Comparison of ENCODE assay signal across 8 mouse cellular contexts in genomic region chr3:97767041-97767770, GRCm38 (mm10).
DNase-seq lines count a peak whose midpoint lies in the region; ATAC-seq and TF ChIP-seq lines count a peak whose summit lies in the region.

No protein-coding gene starts in this region.

- no peaks in the 10 kb centered on the region for H3K27me3 ChIP-seq in cerebellum, adult 2 months (ENCODE audit: control insufficient read depth, insufficient read depth, low read length)
- no peaks in the 10 kb centered on the region for H3K27me3 ChIP-seq in limb, embryonic 15.5 days
- no peaks in the 10 kb centered on the region for H3K27me3 ChIP-seq in neural tube, embryonic 13.5 days

- no peak for ATAC-seq in limb, embryonic 15.5 days (ENCODE audit: insufficient number of reproducible peaks, low FRiP score, low TSS enrichment, low read depth)
- peak; percentile 91; the same call in 1 of the 2 replicates for ATAC-seq in neural tube, embryonic 13.5 days (ENCODE audit: low read depth)

- no peak for DNase-seq in cerebellum, adult 2 months
- DNase-seq in cerebellum, adult 11-12 months, result no peak
- DNase-seq in 3134 (ENCODE audit: extremely low read depth, insufficient read length, low spot score), result peak; percentile 45
- peak; percentile 10 to 12 for DNase-seq in heart, postnatal 14 days
- DNase-seq in cerebellum, adult 9-10 months, result no peak

- H3K36me3 ChIP-seq in limb, embryonic 15.5 days, result no peaks in the 10 kb centered on the region
- H3K36me3 ChIP-seq in neural tube, embryonic 13.5 days, result 0 out of 2 replicates have a peak, but pooled peaks cover 3% of the 10 kb centered on the region

- peak overlapping the region; percentile 94 for H3K4me3 ChIP-seq in cerebellum, adult 2 months (replicated peaks; ENCODE audit: insufficient read depth, low read depth, low read length)
- H3K4me3 ChIP-seq in brown adipose tissue, adult 24 weeks (ENCODE audit: insufficient read depth, low read depth, low read length), result peak overlapping the region; percentile 87
- peak overlapping the region; percentile 81 for H3K4me3 ChIP-seq in limb, embryonic 15.5 days
- H3K4me3 ChIP-seq in neural tube, embryonic 13.5 days, result peak overlapping the region; percentile 74

- no peak for TF ChIP-seq POLR2A in cerebellum, adult 2 months (IDR thresholded peaks at IDR 0.05; ENCODE audit: borderline replicate concordance, insufficient read depth, low read length)

- TF ChIP-seq CTCF in cerebellum, adult 2 months (IDR thresholded peaks at IDR 0.05; ENCODE audit: borderline replicate concordance, insufficient read depth, low read depth, low read length), result no peak

- peak overlapping the region; percentile 89 for H3K27ac ChIP-seq in cerebellum, adult 2 months (ENCODE audit: insufficient read depth, low read length)
- H3K27ac ChIP-seq in brown adipose tissue, adult 24 weeks (replicated peaks; ENCODE audit: low read depth, low read length), result peak overlapping the region; percentile 76
- H3K27ac ChIP-seq in limb, embryonic 15.5 days, result peak overlapping the region; percentile 90
- peak overlapping the region; percentile 96 for H3K27ac ChIP-seq in neural tube, embryonic 13.5 days (replicated peaks)

- intact Hi-C loops in heart, postnatal 14 days (cut with DNase I), result loop anchor here (5.0 kb wide), 1 partner anchor 110 kb away; no protein-coding TSS in a partner anchor

- under 1% methylated on average over 40 of the region's 40 CpGs for WGBS in cerebellum, adult 2 months
- 4% methylated on average over 40 of the region's 40 CpGs for WGBS in limb, embryonic 15.5 days
- 6% methylated on average over 40 of the region's 40 CpGs for WGBS in neural tube, embryonic 13.5 days

- H3K4me1 ChIP-seq in cerebellum, adult 2 months (ENCODE audit: control insufficient read depth, insufficient read depth, low read length), result peaks cover 3% of the 10 kb centered on the region; the same call in 1 of the 2 replicates
- no peaks in the 10 kb centered on the region for H3K4me1 ChIP-seq in brown adipose tissue, adult 24 weeks (ENCODE audit: control insufficient read depth, insufficient read depth, insufficient read length, low read length)
- peaks cover 23% of the 10 kb centered on the region for H3K4me1 ChIP-seq in limb, embryonic 15.5 days
- peaks cover 51% of the 10 kb centered on the region for H3K4me1 ChIP-seq in neural tube, embryonic 13.5 days (replicated peaks)

- no peaks in the 10 kb centered on the region for H3K9me3 ChIP-seq in limb, embryonic 15.5 days
- H3K9me3 ChIP-seq in neural tube, embryonic 13.5 days, result no peaks in the 10 kb centered on the region

- peak overlapping the region; percentile 83 for H3K4me2 ChIP-seq in limb, embryonic 15.5 days
- peak overlapping the region; percentile 91 for H3K4me2 ChIP-seq in neural tube, embryonic 13.5 days

- H3K9ac ChIP-seq in limb, embryonic 15.5 days, result peak overlapping the region; percentile 75
- H3K9ac ChIP-seq in neural tube, embryonic 13.5 days, result peak overlapping the region; percentile 86

Comparison
In these comparisons a context has a peak if more than half of its experiments do, and no peak if none do; other contexts are left out.
1. DNase-seq: peak in 3134 (single experiment) and heart, postnatal 14 days (2 of 2); none in cerebellum, adult 2 months (0 of 2), cerebellum, adult 11-12 months (single experiment) and cerebellum, adult 9-10 months (single experiment).
2. Peak in every context shown above with its lines, with median percentiles within 50 percentile points of each other: H3K27ac ChIP-seq and H3K4me3 ChIP-seq.